Mouse (Mus musculus): Measurements from ENCODE around the gene St6gal1. TPM values are rescaled to one million over a fixed set of nuclear protein-coding genes. Genes with fewer than 3 reads are reported as not detected.

St6gal1 gene
- total RNA-seq, 2 experiments from 2014 or later = 41.4 to 48.5 TPM

DNA sequence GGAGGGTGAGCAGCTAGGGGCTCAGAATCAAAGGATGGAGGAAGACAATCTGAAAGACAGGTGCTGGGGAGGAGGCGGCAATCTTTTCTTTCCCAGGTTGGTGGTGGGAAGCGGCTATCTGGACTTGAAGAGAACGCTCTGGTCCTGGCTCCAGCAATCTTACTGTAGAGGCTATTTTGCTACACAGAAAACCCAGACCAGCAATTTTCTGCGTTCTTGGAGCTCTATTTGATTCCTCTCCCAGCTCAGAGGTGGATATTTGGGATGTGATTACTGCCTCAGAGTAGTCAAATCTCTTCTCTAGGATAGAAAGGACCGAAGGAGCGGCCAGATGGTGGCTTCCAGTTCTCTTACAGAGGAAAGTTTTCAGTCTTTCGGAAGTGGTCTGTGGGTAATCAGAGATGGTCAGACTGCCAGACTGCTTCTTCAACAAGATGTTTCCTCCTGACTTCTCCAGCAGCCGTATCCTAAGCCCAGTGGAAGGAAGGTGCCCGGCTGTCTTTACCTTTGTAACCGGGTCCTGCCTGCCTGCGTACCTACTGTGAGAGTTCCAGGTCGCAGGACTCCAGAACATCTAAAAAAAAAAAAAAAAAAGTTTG, 570 bp upstream of the St6gal1 start:
- DNase-seq = no peak

DNA sequence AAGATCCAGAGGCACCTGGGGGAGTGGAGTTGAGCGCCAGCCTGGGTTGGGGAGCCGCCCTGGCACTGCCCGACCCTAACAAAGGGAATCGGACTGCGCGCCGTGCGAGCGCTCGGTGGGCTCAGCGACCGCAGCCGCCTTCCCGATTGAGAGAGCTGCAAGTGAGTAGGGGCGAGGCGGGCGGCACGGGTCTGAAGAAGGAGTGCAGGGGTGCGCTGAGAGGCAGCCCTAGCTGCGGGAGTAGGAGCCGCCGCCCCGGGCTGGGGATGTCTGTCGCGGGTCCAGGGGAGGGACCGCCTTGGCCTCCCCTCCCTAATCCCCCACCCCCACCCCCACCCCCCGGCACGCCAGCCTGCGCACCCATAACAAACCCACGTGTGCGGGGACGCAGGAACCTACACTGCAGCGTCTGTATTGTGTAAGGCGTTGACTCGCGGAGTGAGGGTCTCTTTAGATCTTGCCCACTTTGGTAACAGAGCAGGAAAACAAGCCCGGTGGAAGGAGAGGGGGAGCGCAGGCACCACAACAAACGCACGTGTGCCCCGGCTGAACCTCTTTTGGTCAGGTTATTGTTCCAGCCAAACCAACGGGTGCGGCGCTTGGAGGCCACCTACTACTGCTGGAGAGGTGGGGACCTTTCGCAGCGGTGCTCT, 655 bp downstream of the St6gal1 start:
- DNase-seq = peak; percentile 75

- DNase-seq = peak; percentile 68
Observed at GRCm38 (mm10) chr16:23225821-23226600, 1.5 kb downstream of the St6gal1 start.

- peak; percentile 60 for DNase-seq
Observed at GRCm38 (mm10) chr16:23226601-23227351, 2.2 kb downstream of the St6gal1 start.

DNA sequence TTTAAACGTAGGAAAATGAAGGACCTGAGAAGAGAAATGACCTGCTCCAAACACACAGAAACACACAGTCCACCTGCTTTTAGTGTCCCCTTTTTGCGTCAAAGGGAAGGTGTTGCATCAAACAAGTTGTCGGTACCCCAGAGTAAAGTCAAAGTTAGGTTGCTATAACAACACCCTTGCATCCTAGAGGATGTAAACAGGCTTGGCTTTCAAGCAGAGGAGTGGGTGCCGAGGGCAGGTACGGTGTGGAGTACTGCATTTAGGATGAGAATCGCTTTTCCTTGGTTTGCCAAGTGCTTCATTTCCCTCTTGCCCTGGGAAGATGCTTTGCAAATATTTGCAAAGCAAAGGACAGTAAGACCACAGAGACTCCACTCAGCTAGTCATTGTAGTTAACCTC, 3.3 kb downstream of the St6gal1 start:
- DNase-seq = no peak

GRCm38 (mm10) chr16:23228486-23228885, 3.9 kb downstream of the St6gal1 start:
- no peak for DNase-seq

GRCm38 (mm10) chr16:23229945-23230344, 5.4 kb downstream of the St6gal1 start:
- no peak for DNase-seq

- DNase-seq = peak; percentile 78
Observed at GRCm38 (mm10) chr16:23231168-23231567, 6.6 kb downstream of the St6gal1 start.

GRCm38 (mm10) chr16:23232691-23233090, 8.2 kb downstream of the St6gal1 start:
- peak; percentile 74 for DNase-seq

- DNase-seq = peak; percentile 49
Observed at GRCm38 (mm10) chr16:23233496-23233895, 9.0 kb downstream of the St6gal1 start.

DNA sequence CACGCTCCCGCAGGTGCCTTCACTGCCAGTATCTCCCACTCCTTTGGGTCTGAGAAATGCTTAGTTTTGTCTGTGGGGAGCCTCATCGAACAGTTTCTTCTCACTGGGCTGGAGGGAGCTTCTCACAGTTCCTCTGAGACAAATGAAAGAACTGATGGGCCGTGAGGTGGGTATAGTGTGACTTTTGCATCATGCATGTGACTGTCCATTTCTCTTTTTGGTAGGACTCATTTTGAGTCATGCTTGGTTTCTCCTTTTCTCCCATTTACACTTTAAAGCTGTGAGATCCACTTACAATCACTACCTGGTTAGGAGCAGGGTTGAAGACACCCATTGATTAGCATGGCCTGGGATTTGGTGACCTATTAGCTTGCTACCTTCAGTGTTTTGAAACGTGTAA, 10.0 kb downstream of the St6gal1 start:
- no peak for DNase-seq

DNA sequence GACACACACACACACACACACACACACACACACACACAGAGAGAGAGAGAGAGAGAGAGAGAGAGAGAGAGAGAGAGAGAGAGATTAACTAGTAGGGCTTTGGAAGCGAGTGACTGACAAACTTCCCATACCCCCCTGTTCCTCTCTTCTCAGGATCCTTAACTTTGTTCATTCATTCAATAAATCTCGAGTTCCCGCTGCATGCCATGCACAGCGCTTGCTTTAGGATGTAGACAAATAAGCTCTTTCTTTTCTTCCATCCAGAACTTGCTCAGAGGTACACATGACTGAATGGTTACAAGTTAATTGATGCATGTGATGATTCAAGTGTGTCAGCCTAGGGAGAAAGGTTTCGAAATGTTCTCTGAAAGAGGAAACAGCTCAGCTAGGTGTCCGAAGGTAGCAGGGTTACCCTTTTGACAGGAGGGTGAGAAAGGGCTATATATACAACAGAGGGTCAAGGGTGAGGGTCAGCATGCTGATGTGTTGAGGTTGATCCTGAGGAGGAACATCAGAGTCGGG, 10.7 kb downstream of the St6gal1 start:
- no peak for DNase-seq

DNA sequence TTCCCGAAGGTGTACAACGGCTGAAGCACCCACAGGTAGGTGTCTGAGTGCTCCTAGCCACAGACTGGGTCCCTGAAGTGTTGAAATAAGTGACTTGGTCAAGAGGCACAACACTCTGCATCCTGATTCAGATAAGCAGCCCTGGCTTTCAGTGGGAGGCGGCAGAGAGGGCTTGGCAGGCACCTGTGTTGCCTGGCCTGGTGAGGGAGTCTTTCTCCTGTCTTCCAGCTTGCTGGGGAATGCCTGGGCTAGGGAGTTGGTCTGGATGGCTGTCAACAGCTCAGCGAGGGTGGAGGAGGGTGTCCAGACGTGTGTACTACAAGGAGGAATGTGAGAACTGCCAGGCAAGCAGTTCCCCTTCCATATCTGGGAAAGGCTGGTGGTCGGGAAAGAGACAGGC, 15.0 kb downstream of the St6gal1 start:
- no peak for DNase-seq

DNA sequence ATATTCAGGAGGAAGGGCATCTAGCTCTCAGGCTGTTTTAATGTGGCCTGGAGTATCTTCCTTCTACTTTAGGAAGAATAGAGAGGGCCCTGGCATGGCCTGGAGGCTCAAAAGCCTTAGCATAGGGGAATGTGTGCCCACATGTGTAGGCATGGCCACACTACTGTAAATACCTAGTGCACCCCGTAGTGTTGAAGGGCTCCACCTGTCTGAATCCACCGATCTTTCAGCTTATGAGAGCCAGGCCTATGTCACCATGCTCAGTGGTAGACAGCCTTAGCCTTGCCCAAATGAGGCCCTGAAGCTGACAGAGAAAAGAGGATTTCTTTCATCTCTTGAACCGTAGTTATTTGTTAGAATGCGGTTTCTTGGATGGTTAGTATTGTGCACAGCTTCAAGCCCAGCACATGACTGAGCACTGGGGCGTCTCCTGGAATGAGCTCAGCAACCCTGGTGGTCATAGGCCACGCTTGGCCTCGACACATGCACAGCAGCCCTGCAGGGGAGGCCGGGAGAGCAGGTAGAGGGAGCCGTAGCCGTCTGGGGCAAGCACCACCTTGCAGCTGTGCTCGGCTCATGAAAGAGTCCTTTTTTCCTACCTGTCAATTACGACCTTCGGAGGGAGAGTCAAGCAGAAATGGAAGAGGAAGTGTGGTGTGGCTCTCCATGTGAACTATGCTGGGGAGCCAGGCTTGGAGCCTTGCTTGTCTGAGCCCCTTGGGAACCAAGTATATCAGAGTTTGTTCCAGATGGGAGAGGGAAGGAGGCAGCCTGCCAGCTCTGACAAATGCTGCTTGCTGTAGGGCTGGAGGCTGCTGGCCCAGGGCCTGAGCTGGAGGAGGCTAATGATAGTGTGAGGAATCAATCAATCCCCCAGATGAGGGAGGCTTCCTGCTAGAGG, 15.8 kb downstream of the St6gal1 start:
- DNase-seq = peak; percentile 92

DNA sequence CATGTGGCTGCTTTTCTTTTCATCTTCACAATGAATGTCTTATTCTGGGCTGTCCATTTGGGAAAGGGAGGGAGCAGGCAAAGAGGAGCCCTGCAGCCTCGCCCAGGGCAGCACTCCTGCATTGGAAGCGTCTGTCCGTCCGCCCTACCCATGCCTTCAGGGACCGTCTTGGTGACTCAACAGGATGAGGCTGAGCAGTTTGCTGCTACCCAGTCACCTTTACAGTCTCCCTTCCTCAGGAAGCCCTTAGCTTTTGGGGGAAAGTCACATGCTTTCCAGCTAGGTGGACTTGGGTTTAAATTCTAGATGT, 16.4 kb downstream of the St6gal1 start:
- DNase-seq = no peak

DNA sequence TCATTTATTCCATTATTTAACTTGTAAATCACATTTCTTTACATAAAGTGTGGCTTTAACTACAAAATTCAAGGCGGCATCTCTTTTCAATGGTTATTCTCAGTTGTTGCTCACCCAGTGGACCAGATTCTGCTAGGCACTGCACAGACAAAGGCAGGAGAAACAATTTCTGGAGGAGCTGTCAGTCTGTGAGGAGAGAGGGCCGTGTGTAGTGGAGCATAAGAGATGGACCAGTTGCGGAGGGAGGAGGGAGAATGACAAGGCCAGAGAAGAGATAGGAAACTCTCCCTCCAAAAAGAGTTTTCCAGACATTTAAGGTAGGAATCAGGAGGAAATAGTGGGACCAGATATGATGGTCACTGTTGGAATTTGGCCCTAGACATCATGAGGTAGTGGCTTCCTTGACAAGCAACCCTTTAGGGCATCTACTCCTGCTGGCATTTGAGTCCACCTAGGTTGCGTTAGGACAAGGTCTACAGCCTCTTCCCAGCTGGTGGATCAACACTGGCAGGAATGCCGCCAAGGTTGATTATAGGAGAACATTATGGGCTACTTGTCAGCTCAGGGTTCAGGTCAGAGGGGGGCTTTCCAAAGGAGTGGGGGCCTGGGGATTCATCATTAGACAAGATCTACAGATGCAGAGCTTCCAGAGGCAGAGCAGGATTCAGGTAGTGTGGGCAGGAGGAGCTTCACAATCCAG, 19.3 kb downstream of the St6gal1 start:
- DNase-seq = no peak

DNA sequence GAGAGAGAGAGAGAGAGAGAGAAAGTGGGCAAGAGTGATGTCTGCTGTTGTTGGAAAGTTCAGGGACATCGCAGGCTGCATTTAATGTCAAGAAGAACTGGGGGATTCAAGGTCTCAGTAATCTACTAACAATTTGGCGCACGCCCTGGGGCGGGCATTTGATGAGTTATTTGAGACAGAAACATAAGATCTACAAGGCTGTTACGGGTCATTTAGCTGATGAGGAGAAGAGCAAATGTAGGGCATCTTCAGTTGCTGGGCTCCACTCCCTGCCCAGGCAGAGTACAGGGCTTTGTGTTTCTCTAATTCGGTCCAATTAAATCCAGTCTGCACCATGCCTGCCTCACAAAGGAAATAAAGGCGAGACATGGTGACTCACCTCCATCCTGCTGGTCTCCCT, 19.9 kb downstream of the St6gal1 start:
- DNase-seq = no peak

- no peak for DNase-seq
Observed at GRCm38 (mm10) chr16:23249285-23249684, 24.7 kb downstream of the St6gal1 start.

DNA sequence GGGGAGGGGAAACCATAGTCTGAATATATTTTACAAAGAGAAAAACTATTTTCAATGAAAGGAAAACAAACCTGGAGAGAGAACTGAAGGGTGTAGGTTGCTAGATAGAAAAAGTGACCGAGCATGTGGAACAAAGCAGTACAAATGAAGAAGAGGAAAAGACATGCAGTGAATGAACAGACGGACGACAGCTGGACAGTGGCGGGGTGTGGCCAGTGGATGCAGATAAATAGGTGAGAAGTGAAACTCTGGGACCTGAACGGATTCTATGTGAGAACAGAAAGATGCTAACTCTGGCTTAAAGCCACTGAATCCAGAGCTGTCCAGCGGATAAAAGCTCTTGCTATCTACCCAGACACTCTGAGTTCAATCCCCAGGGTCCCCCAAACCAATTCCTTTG, 25.2 kb downstream of the St6gal1 start:
- DNase-seq = no peak

GRCm38 (mm10) chr16:23250556-23251444, 26.3 kb downstream of the St6gal1 start:
- no peak for DNase-seq

Measured in adrenal gland, postnatal 10 days (tissue).